Mouse (Mus musculus) MN1 (cell line): ENCODE results near the gene Jak3.

Source experiments
- DNase-seq: peaks from one replicate; pipeline ENCODE4 v3.0.0-alpha.2; 2016; ENCODE audit warnings: low spot score

Gene Jak3

GRCm38 (mm10) chr8:71665331-71666130, 10.6 kb upstream of the Jak3 start:
- peak; percentile 76 for DNase-seq

GRCm38 (mm10) chr8:71666855-71667254, 9.2 kb upstream of the Jak3 start:
- no peak for DNase-seq

- DNase-seq, result peak; percentile 29
Measured at GRCm38 (mm10) chr8:71667256-71667655, 8.8 kb upstream of the Jak3 start.

- DNase-seq, result peak; percentile 59
Measured at GRCm38 (mm10) chr8:71668220-71668975, 7.7 kb upstream of the Jak3 start.

- no peak for DNase-seq
Measured at GRCm38 (mm10) chr8:71670198-71670597, 5.9 kb upstream of the Jak3 start.

GRCm38 (mm10) chr8:71670621-71671548, 5.2 kb upstream of the Jak3 start:
- DNase-seq, result peak; percentile 91

GRCm38 (mm10) chr8:71671549-71671965, 4.5 kb upstream of the Jak3 start, which contains the start of gene Unc13a:
Gene Unc13a (minus strand): TSS chr8:71671757.
- peak; percentile 96 for DNase-seq

GRCm38 (mm10) chr8:71672168-71672735, 3.8 kb upstream of the Jak3 start:
- peak; percentile 54 for DNase-seq

- DNase-seq, result no peak
Measured at GRCm38 (mm10) chr8:71674071-71674470, 2.0 kb upstream of the Jak3 start.

- no peak for DNase-seq
Measured at GRCm38 (mm10) chr8:71675456-71676019, 558 bp upstream of the Jak3 start.

- DNase-seq, result no peak
Measured at GRCm38 (mm10) chr8:71676803-71677202, 707 bp downstream of the Jak3 start.

GRCm38 (mm10) chr8:71677555-71677954, 1.5 kb downstream of the Jak3 start:
- DNase-seq, result no peak

- DNase-seq, result no peak
Measured at GRCm38 (mm10) chr8:71678216-71678615, 2.1 kb downstream of the Jak3 start.

GRCm38 (mm10) chr8:71679116-71679515, 3.0 kb downstream of the Jak3 start:
- DNase-seq, result no peak

GRCm38 (mm10) chr8:71679550-71680168, 3.6 kb downstream of the Jak3 start:
- no peak for DNase-seq

GRCm38 (mm10) chr8:71680471-71680870, 4.4 kb downstream of the Jak3 start:
- no peak for DNase-seq

GRCm38 (mm10) chr8:71681369-71681915, 5.3 kb downstream of the Jak3 start:
- DNase-seq, result no peak

- DNase-seq, result no peak
Measured at GRCm38 (mm10) chr8:71682832-71683231, 6.7 kb downstream of the Jak3 start.

GRCm38 (mm10) chr8:71684701-71685100, 8.6 kb downstream of the Jak3 start:
- no peak for DNase-seq

GRCm38 (mm10) chr8:71685573-71685972, 9.5 kb downstream of the Jak3 start:
- DNase-seq, result no peak
